Mouse (Mus musculus): Measurements from ENCODE around the gene Rab9.

Rab9 gene

GRCm38 (mm10) chrX:166444552-166444951, 35.1 kb downstream of the Rab9 start:
- no peak for DNase-seq

GRCm38 (mm10) chrX:166440616-166441063, 39.0 kb downstream of the Rab9 start, which contains the start of gene Ofd1:
Ofd1 (minus strand) TSS chrX:166440704.
- DNase-seq: peak; percentile 84 to 89

- no peak for DNase-seq
Measured at GRCm38 (mm10) chrX:166440036-166440615, 39.5 kb downstream of the Rab9 start, which contains the start of gene Trappc2. Trappc2 (plus strand) TSS chrX:166440574.

GRCm38 (mm10) chrX:166434812-166435211, 44.9 kb downstream of the Rab9 start:
- no peak for DNase-seq

- peak; percentile 4 to 7 for DNase-seq
Measured at GRCm38 (mm10) chrX:166416196-166416595, 63.5 kb downstream of the Rab9 start.

- DNase-seq: no peak
Measured at GRCm38 (mm10) chrX:166407865-166408264, 71.8 kb downstream of the Rab9 start.
